Mouse (Mus musculus) heart, postnatal 0 days (tissue): Measurements from ENCODE around the gene Ddx31. TPM values are rescaled to one million over a fixed set of nuclear protein-coding genes. Genes with fewer than 3 reads are reported as not detected.

ENCODE experiments used
- ATAC-seq: fragments of 200-750 bp; cut with Nextera tagmentation; 2 replicates; pipeline ENCODE4 v1.8.0; 2017; ENCODE audit warnings: low read depth, moderate number of reproducible peaks, moderate library complexity; ENCODE audit not compliant: insufficient read depth
- DNase-seq: peaks from one replicate; pipeline ENCODE4 v3.0.0-alpha.2; 2016; ENCODE audit warnings: low spot score
- H3K27ac ChIP-seq: fragments of 300-500 bp; sonication (generic); 2 replicates; pipeline ENCODE4 v1.5.1; 2014; ENCODE audit warnings: low read depth, mild to moderate bottlenecking
- H3K27me3 ChIP-seq: fragments of 300-500 bp; sonication (generic); 2 replicates; pipeline ENCODE4 v1.6.1; 2014; ENCODE audit warnings: low read length, mixed read lengths; ENCODE audit not compliant: control insufficient read depth, insufficient read depth
- H3K36me3 ChIP-seq: fragments of 300-500 bp; sonication (generic); replicated peaks from 2 replicates; pipeline ENCODE4 v1.6.1; 2014; ENCODE audit warnings: low read length, mixed read lengths; ENCODE audit not compliant: control insufficient read depth, insufficient read depth
- H3K4me1 ChIP-seq: fragments of 300-500 bp; sonication (generic); 2 replicates; pipeline ENCODE4 v1.6.1; 2014; ENCODE audit warnings: antibody characterized with exemption; ENCODE audit not compliant: control insufficient read depth, insufficient read depth
- H3K4me2 ChIP-seq: fragments of 300-500 bp; sonication (generic); 2 replicates; pipeline ENCODE4 v1.6.1; 2014; ENCODE audit warnings: low read depth, mild to moderate bottlenecking, low read length, moderate library complexity
- H3K4me3 ChIP-seq: fragments of 300-500 bp; sonication (generic); 2 replicates; pipeline ENCODE4 v1.5.1; 2014; ENCODE audit warnings: low read depth, low read length
- H3K9ac ChIP-seq: fragments of 300-500 bp; sonication (generic); replicated peaks from 2 replicates; pipeline ENCODE4 v1.6.1; 2014; ENCODE audit warnings: low read depth, low read length, mixed read lengths
- H3K9me3 ChIP-seq: fragments of 300-500 bp; sonication (generic); replicated peaks from 2 replicates; pipeline ENCODE4 v1.6.1; 2016; ENCODE audit warnings: low read length; ENCODE audit not compliant: control insufficient read depth
- CTCF ChIP-seq: IDR thresholded peaks from 2 replicates; pipeline ENCODE4 v1.5.1; 2016; ENCODE audit warnings: antibody characterized with exemption, control low read depth, low read depth
- EP300 ChIP-seq: IDR thresholded peaks from 2 replicates; pipeline ENCODE4 v1.6.1; 2016; ENCODE audit warnings: antibody characterized with exemption, low read depth
- WGBS: fragments of 180-500 bp; shearing (Covaris S2); extraction: QIAGEN DNeasy Blood & Tissue Kit; methylation state at CpG from one replicate; pipeline ENCODE4 v1.1.7; 2014; 5-methylcytosine and 5-hydroxymethylcytosine counted together
- polyA plus RNA-seq: library from polyadenylated mRNA; unstranded; fragments of >200 nt; fragmentation: Nextera tagmentation; extraction: Ambion mirVana; gene quantifications from 2 replicates; pipeline ENCODE4 v1.2.1, GENCODE M21; 2015
- total RNA-seq: library from RNA; depleted of rRNA; stranded (reverse); fragments of >200 nt; gene quantifications from 2 replicates; pipeline ENCODE4 v1.2.3, GENCODE M21; 2014; ENCODE audit warnings: low replicate concordance

Gene Ddx31
- total and polyA plus RNA-seq, 2 experiments from 2014 or later: 2.1 to 4.1 TPM

DNA sequence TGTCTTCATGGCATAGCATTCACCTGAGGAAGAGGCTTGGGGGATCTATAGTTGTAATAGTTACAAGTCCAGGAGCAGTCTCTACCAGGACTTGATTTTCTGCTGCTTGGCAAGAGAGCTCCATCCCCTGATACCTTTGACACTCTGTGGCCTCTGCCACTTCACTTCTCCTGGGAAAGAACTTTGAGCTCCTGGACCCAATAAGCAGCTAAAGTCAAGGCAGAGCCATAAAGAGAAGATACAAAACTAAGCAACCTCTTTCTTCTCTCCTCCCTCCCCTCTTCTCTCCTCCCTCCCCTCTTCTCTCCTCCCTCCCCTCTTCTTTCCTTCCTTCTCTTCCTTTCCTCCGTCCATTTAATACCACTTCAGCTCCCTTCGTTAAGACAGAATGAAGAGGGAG is 73.9 kb downstream of the Ddx31 start:
- Histone ChIP-seq H3K4me1 (0 out of 2 replicates have a peak, but pooled peaks cover under 1% of the 10 kb centered on the region), H3K9me3 (no peaks in the 10 kb centered on the region), H3K4me2 (no peak overlapping the region), H3K27me3 (peaks cover 100% of the 10 kb centered on the region), H3K27ac (no peak overlapping the region), H3K36me3 (no peaks in the 10 kb centered on the region), H3K9ac (no peak overlapping the region), H3K4me3 (no peak overlapping the region)
- no peak for DNase-seq
- no peak for ATAC-seq
- TF ChIP-seq CTCF: no peak
- TF ChIP-seq EP300: no peak
- 14% methylated on average over 2 of the region's 2 CpGs for WGBS

DNA sequence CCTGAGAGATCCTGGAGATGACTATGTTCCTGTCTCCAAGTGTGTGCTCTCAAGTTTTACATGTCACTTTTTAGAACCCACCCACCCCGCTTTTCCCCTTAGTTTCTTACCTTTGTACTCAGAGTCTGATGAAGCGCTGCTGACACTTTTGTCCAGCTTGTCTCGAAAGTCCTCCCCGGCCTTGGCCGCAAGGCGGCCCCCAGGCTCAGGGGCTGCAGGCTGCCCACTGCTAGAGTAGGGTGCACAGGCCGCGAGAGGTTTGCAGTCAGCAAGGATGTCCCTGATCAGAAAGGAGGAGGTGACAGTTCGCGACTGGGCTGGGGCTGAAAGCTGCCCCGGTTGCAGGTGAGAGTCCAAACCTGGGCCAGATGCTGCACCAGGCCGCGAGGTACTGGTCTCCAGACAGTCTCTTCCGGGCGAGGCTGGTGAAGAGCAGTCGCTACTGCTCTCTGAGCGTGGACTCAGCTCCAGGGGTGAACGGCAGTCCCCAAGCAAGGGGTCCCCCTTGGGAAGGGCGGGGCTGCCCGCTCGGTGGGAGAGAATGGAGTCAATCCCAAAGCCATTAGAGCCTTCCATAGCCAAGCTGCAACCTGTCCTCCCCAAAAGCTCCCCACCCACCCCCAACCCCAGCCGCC is 75.0 kb downstream of the Ddx31 start:
- Histone ChIP-seq H3K36me3 (no peaks in the 10 kb centered on the region), H3K27me3 (peaks cover 97% of the 10 kb centered on the region), H3K4me1 (no peaks in the 10 kb centered on the region), H3K4me3 (no peak overlapping the region), H3K27ac (no peak overlapping the region), H3K9me3 (no peaks in the 10 kb centered on the region), H3K4me2 (no peak overlapping the region), H3K9ac (no peak overlapping the region)
- 5% methylated on average over 22 of the region's 22 CpGs for WGBS
- no peak for DNase-seq
- TF ChIP-seq CTCF: no peak
- TF ChIP-seq EP300: no peak
- ATAC-seq: no peak

DNA sequence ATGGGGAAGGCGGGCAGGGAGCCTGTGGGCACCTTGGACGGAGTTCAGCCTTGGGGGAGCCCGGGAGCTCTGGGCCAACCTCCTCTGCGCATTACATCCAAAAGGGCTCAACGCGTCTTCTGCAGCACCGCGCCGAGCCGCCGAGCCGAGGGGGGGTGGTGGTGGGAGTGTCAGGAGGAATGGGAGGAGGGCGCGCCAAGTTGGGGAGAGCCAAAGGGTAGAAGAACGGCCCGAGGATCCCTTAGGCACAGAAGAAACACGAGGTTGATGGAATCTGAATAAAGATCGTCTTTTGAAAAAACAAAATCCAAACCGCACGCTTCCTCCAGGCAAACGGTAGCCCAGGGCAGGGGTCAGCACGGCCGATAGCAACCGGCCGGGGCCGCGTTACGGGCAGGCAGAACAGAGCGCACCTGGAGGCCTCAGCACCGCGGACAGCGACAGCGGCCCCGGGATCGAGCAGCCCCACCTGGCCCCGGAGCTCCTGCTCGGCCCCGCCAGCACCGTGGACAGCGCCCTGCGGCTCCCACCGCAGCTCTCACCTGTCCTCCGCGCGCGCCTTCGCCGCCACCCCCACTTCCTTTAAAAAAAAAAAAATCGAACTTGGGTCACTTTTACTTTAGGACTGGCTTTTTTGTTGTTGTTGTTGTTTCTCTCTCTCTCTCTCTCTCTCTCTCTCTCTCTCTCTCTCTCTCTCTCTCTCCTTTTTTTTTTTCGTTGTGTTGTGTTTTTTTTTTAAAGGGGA is 75.7 kb downstream of the Ddx31 start:
- no peaks in the 10 kb centered on the region for H3K9me3 ChIP-seq
- ATAC-seq (peak; percentile 68; the same call in 1 of the 2 replicates), DNase-seq (no peak)
- no peak overlapping the region for H3K27ac ChIP-seq
- under 1% methylated on average over 50 of the region's 50 CpGs for WGBS
- no peak overlapping the region for H3K4me3 ChIP-seq
- no peaks in the 10 kb centered on the region for H3K4me1 ChIP-seq
- TF ChIP-seq CTCF: no peak
- no peak for TF ChIP-seq EP300
- no peak overlapping the region for H3K9ac ChIP-seq
- H3K36me3 ChIP-seq: no peaks in the 10 kb centered on the region
- no peak overlapping the region for H3K4me2 ChIP-seq
- peaks cover 97% of the 10 kb centered on the region for H3K27me3 ChIP-seq

DNA sequence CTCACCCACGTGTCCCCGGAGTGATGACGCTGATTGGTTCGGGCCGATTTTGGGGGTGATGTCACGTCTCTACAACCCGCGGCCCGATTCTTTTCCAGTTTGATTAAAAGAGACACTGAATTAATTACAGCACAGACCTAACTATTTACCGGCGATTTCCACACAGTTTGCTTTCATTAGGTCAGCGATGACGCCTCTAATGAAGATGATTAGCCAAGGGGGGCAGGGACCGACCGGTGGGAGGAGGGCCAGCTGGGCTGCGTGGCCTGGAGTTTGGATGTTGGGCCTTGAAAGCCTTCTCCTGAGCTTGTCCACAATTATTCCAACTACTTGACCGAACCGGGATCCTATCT is 76.3 kb downstream of the Ddx31 start, which contains the start of gene Barhl1:
Barhl1 (minus strand) TSS at position 156 of the 353 bp plus-strand sequence.
- H3K9ac ChIP-seq: no peak within 1 kb of the TSS
- DNase-seq (no peak), ATAC-seq (no peak)
- peak within 1 kb of the TSS; percentile 28 for H3K4me3 ChIP-seq
- WGBS: 5% methylated on average over 18 of the region's 18 CpGs
- H3K27ac ChIP-seq: no peak within 1 kb of the TSS
- H3K9me3 ChIP-seq: no peaks in the 10 kb centered on the region
- TF ChIP-seq EP300: no peak
- TF ChIP-seq CTCF: no peak
- peaks cover 97% of the 10 kb centered on the region for H3K27me3 ChIP-seq
- H3K4me2 ChIP-seq: peak within 1 kb of the TSS; percentile 30; the same call in 1 of the 2 replicates
- no peaks in the 10 kb centered on the region for H3K36me3 ChIP-seq
- H3K4me1 ChIP-seq: no peaks in the 10 kb centered on the region

DNA sequence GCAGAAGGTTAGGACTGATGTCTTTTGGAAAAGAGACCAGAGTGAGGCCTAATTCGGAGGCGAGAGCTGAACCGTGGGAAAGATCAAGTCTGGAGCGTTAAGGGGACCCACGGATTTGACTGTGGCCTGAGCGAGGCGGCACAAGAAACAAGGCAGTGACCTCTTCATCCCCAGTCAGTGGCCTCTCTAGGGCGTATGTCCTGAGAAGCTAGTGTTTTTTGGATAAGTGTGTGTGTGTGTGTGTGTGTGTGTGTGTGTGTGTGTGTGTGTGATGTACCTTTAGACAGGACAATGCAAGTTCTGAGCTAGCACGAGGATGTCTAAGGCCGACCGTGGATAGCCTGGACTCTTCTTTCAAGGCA is 76.9 kb downstream of the Ddx31 start:
- Histone ChIP-seq H3K27me3 (peaks cover 97% of the 10 kb centered on the region), H3K9ac (no peak overlapping the region), H3K4me1 (no peaks in the 10 kb centered on the region), H3K9me3 (no peaks in the 10 kb centered on the region), H3K36me3 (no peaks in the 10 kb centered on the region), H3K4me2 (no peak overlapping the region), H3K4me3 (no peak overlapping the region), H3K27ac (no peak overlapping the region)
- 10% methylated on average over 11 of the region's 11 CpGs for WGBS
- TF ChIP-seq EP300 (no peak), CTCF (no peak)
- DNase-seq: no peak
- ATAC-seq: no peak
